Mouse (Mus musculus): Measurements from ENCODE around the gene Zfp446. TPM values are rescaled to one million over a fixed set of nuclear protein-coding genes. Genes with fewer than 3 reads are reported as not detected.

Gene Zfp446
- polyA plus RNA-seq, 2 experiments, result 0.93 to 2.1 TPM

GRCm38 (mm10) chr7:13022773-13023535 is 45.3 kb downstream of the Zfp446 start:
- H3K27me3 ChIP-seq (ENCODE audit: control insufficient read depth, insufficient read depth, low read length), result no peaks in the 10 kb centered on the region
- WGBS (ENCODE audit: insufficient replicate concordance), result 4% methylated on average over 31 of the region's 31 CpGs

DNA sequence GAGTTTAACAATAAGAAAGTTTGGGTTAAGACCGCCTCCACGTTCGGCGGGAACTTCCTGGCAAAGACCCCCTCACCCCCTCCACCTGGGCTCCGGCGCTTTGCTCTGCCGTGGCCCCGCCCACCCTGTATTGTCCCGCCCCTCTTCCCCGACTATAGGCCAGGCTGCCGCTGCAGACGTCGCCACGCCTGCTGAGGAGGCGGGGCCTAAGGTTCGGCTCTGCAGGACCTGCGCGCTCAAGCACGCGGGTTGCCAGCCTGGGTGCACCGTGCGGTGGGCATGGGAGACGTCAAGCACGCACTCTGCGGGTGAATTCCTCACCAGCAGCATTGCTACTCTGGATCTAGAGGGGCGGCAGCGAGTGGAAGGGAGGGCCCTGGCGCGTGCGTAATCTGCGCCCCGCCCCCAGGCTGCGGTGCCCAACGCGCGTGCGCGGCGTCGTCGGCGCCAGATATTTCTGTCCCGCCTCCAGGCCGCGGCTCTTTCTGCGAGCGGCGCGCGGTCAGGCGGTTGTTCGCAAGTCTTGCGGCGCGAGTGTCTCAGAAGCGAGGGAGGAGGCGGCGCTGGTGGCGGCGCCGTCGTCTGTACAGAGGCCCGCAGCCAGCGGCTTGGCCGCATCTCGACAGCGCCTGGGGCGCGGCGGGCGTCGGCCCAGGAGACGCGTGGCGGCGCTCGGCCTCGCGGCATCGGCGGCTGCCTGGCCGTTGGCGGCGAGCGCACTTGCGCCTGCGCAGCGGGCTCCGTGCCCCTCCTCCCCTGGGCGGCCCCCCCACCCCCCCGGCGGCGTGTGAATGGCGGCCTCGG is 46.5 kb downstream of the Zfp446 start:
- peak; percentile 83 for ATAC-seq (ENCODE audit: insufficient read depth)
- Histone ChIP-seq H3K4me1 (replicated peaks; ENCODE audit: control insufficient read depth in 2 of 2, insufficient read depth in 2 of 2, low read length in 1 of 2) (peaks cover 14 to 20% of the 10 kb centered on the region in 2 experiments), H3K9ac (replicated peaks) (peak overlapping the region; percentile 87), H3K27ac (peak overlapping the region; percentile 83), H3K4me3 (ENCODE audit: insufficient read depth in 1 of 2, low read depth in 2 of 2, low read length in 2 of 2) (peak overlapping the region; percentile 78 to 87), H3K36me3 (replicated peaks; ENCODE audit: control insufficient read depth, insufficient read depth, low read depth) (peaks cover 36% of the 10 kb centered on the region), H3K27me3 (ENCODE audit: control insufficient read depth, insufficient read depth, low read length) (no peaks in the 10 kb centered on the region), H3K9me3 (ENCODE audit: control insufficient read depth, low read length) (no peaks in the 10 kb centered on the region), H3K4me2 (ENCODE audit: low read depth) (peak overlapping the region; percentile 94)
- TF ChIP-seq CTCF (IDR thresholded peaks at IDR 0.05; ENCODE audit: low read depth) (no peak), EP300 (IDR thresholded peaks at IDR 0.05; ENCODE audit: low read depth) (no peak)
- peak; percentile 78 to 81 (median 80) for DNase-seq (ENCODE audit: low read depth in 3 of 3, low spot score in 3 of 3)
- WGBS (ENCODE audit: insufficient replicate concordance), result under 1% methylated on average over 89 of the region's 95 CpGs

More at GRCm38 (mm10) chr7:13022773-13023535, 45.3 kb downstream of the Zfp446 start:
- peaks cover 25% of the 10 kb centered on the region for H3K36me3 ChIP-seq (replicated peaks; ENCODE audit: control insufficient read depth, insufficient read depth, low read depth)
- H3K4me2 ChIP-seq (ENCODE audit: low read depth), result peak overlapping the region; percentile 94
- TF ChIP-seq CTCF (IDR thresholded peaks at IDR 0.05; ENCODE audit: low read depth), result no peak
- no peak for TF ChIP-seq EP300 (IDR thresholded peaks at IDR 0.05; ENCODE audit: low read depth)
- peak overlapping the region; percentile 48 to 87 for H3K4me3 ChIP-seq (ENCODE audit: insufficient read depth in 1 of 2, low read depth in 2 of 2, low read length in 2 of 2)
- H3K9ac ChIP-seq (replicated peaks), result peak overlapping the region; percentile 46
- H3K4me1 ChIP-seq (replicated peaks; ENCODE audit: control insufficient read depth in 2 of 2, insufficient read depth in 2 of 2, low read length in 1 of 2), result peaks cover 14 to 24% of the 10 kb centered on the region in 2 experiments
- H3K27ac ChIP-seq, result no peak overlapping the region
- DNase-seq (ENCODE audit: low read depth in 3 of 3, low spot score in 3 of 3) (peak in 2 of 3 experiments; percentile 47), ATAC-seq (ENCODE audit: insufficient read depth) (peak; percentile 17)
- H3K9me3 ChIP-seq (ENCODE audit: control insufficient read depth, low read length), result no peaks in the 10 kb centered on the region

- Histone ChIP-seq H3K27ac (peak overlapping the region; percentile 83), H3K27me3 (ENCODE audit: control insufficient read depth, insufficient read depth, low read length) (no peaks in the 10 kb centered on the region), H3K4me2 (ENCODE audit: low read depth) (peak overlapping the region; percentile 94), H3K36me3 (replicated peaks; ENCODE audit: control insufficient read depth, insufficient read depth, low read depth) (peaks cover 43% of the 10 kb centered on the region), H3K4me1 (replicated peaks; ENCODE audit: control insufficient read depth in 2 of 2, insufficient read depth in 2 of 2, low read length in 1 of 2) (peaks cover 14 to 20% of the 10 kb centered on the region in 2 experiments), H3K9ac (replicated peaks) (peak overlapping the region; percentile 87), H3K4me3 (ENCODE audit: insufficient read depth in 1 of 2, low read depth in 2 of 2, low read length in 2 of 2) (peak overlapping the region; percentile 78 to 87), H3K9me3 (ENCODE audit: control insufficient read depth, low read length) (no peaks in the 10 kb centered on the region)
- peak; percentile 50 for ATAC-seq (ENCODE audit: insufficient read depth)
- peak; percentile 39 for TF ChIP-seq CTCF (IDR thresholded peaks at IDR 0.05; ENCODE audit: low read depth)
- TF ChIP-seq EP300 (IDR thresholded peaks at IDR 0.05; ENCODE audit: low read depth), result no peak
- WGBS (ENCODE audit: insufficient replicate concordance), result under 1% methylated on average over 40 of the region's 44 CpGs
- DNase-seq (ENCODE audit: low read depth in 3 of 3, low spot score in 3 of 3), result peak in 1 of 3 experiments; percentile 36
Measured at GRCm38 (mm10) chr7:13024805-13025204, 47.2 kb downstream of the Zfp446 start.

GRCm38 (mm10) chr7:13025511-13026112 is 48.0 kb downstream of the Zfp446 start:
- no peak for DNase-seq (ENCODE audit: low read depth in 3 of 3, low spot score in 3 of 3)
- whole genome bisulfite sequencing (ENCODE audit: insufficient replicate concordance), result 31% methylated on average over 4 of the region's 4 CpGs
- peak overlapping the region; percentile 94 for H3K4me2 ChIP-seq (ENCODE audit: low read depth)
- no peaks in the 10 kb centered on the region for H3K9me3 ChIP-seq (ENCODE audit: control insufficient read depth, low read length)
- H3K9ac ChIP-seq (replicated peaks), result peak overlapping the region; percentile 87
- H3K27ac ChIP-seq, result no peak overlapping the region
- peaks cover 14 to 20% of the 10 kb centered on the region in 2 experiments for H3K4me1 ChIP-seq (replicated peaks; ENCODE audit: control insufficient read depth in 2 of 2, insufficient read depth in 2 of 2, low read length in 1 of 2)
- peaks cover 51% of the 10 kb centered on the region for H3K36me3 ChIP-seq (replicated peaks; ENCODE audit: control insufficient read depth, insufficient read depth, low read depth)
- peak overlapping the region; percentile 78 to 87 for H3K4me3 ChIP-seq (ENCODE audit: insufficient read depth in 1 of 2, low read depth in 2 of 2, low read length in 2 of 2)
- H3K27me3 ChIP-seq (ENCODE audit: control insufficient read depth, insufficient read depth, low read length), result no peaks in the 10 kb centered on the region
- no peak for TF ChIP-seq CTCF (IDR thresholded peaks at IDR 0.05; ENCODE audit: low read depth)
- TF ChIP-seq EP300 (IDR thresholded peaks at IDR 0.05; ENCODE audit: low read depth), result no peak
- no peak for ATAC-seq (ENCODE audit: insufficient read depth)

All from liver, embryonic 14.5 days (tissue).